Mouse (Mus musculus): ENCODE measurements at regions not wholly inside any gene's neighbourhood (a gene's known extent, or its start where the extent isn't known, plus 50 kb on each side); places are given as distances from the start of the nearest gene placed in this dataset.

DNA sequence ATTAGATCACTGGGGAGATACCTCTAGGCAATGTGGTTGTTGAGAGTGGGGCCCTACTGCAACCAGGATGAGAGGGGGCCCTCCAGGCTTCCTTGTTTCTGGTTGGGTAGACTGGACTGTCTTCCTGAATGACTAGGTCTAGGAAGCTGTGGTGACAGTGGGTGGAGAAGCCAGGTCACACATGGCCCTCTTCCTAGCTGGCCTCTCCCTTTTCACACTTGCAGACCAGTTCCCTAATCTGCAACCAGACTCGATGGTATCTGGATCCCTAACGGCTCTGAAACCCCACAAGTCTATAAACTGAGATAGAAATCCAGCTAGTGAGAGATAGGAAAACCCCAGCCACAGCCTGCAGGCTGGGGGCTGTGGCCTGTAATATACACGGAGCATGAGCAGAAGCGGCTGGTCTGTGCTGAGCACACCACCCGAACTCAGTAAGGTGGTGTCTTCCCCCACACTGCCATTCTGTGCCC lies 87.8 kb downstream of the Cpn2 start:
- no peak overlapping the region for H3K4me3 ChIP-seq (replicated peaks; ENCODE audit: insufficient read depth, low read depth, low read length)
- 92% methylated on average over 5 of the region's 5 CpGs for WGBS
- H3K27ac ChIP-seq (ENCODE audit: insufficient read depth, low read length), result no peak overlapping the region
- DNase-seq, result no peak
- no peak for TF ChIP-seq CTCF (IDR thresholded peaks at IDR 0.05; ENCODE audit: borderline replicate concordance, insufficient read depth, low read depth, low read length)
- no peak for TF ChIP-seq POLR2A (IDR thresholded peaks at IDR 0.05; ENCODE audit: borderline replicate concordance, insufficient read depth, low read length)
- no peaks in the 10 kb centered on the region for H3K27me3 ChIP-seq (ENCODE audit: control insufficient read depth, insufficient read depth, low read length)
- no peaks in the 10 kb centered on the region; the same call in 1 of the 2 replicates for H3K4me1 ChIP-seq (ENCODE audit: control insufficient read depth, insufficient read depth, low read length)

DNA sequence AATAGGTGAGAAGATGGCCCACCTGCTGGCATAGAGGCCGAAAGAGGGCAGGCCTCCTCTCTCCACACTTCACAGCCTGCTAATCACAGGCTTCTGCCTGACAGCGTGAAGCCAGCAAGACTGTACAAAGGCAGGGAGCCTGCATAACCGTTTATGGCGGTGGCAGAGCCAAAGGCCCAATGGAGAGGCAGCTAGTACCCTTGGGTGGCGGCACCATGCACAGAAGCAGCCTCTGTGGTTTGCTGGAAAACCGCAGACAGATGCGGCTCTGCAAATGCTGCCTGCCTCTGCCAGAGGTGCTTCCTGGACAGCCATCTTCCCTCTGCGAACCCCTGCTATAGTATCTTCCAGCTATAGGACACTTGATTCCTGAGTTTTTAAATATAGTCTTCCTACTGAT lies 86.2 kb downstream of the Cpn2 start:
- no peak for DNase-seq
- Histone ChIP-seq H3K27me3 (ENCODE audit: control insufficient read depth, insufficient read depth, low read length) (no peaks in the 10 kb centered on the region), H3K4me1 (ENCODE audit: control insufficient read depth, insufficient read depth, low read length) (peaks cover 3% of the 10 kb centered on the region; the same call in 1 of the 2 replicates), H3K4me3 (replicated peaks; ENCODE audit: insufficient read depth, low read depth, low read length) (no peak overlapping the region), H3K27ac (ENCODE audit: insufficient read depth, low read length) (no peak overlapping the region)
- TF ChIP-seq CTCF (IDR thresholded peaks at IDR 0.05; ENCODE audit: borderline replicate concordance, insufficient read depth, low read depth, low read length) (no peak), POLR2A (IDR thresholded peaks at IDR 0.05; ENCODE audit: borderline replicate concordance, insufficient read depth, low read length) (no peak)
- 72% methylated on average over 8 of the region's 8 CpGs for WGBS

GRCm38 (mm10) chr16:30184591-30185265 lies 82.6 kb downstream of the Cpn2 start:
- no peaks in the 10 kb centered on the region for H3K27me3 ChIP-seq (ENCODE audit: control insufficient read depth, insufficient read depth, low read length)
- TF ChIP-seq POLR2A (IDR thresholded peaks at IDR 0.05; ENCODE audit: borderline replicate concordance, insufficient read depth, low read length) (no peak), CTCF (IDR thresholded peaks at IDR 0.05; ENCODE audit: borderline replicate concordance, insufficient read depth, low read depth, low read length) (no peak)
- H3K4me3 ChIP-seq (replicated peaks; ENCODE audit: insufficient read depth, low read depth, low read length), result no peak overlapping the region
- WGBS, result 51% methylated on average over 18 of the region's 18 CpGs
- H3K27ac ChIP-seq (ENCODE audit: insufficient read depth, low read length), result no peak overlapping the region
- H3K4me1 ChIP-seq (ENCODE audit: control insufficient read depth, insufficient read depth, low read length), result peaks cover 18% of the 10 kb centered on the region
- peak in 1 of 2 experiments; percentile 54 for DNase-seq

GRCm38 (mm10) chr16:30185707-30186106 lies 81.6 kb downstream of the Cpn2 start:
- peaks cover 21% of the 10 kb centered on the region for H3K4me1 ChIP-seq (ENCODE audit: control insufficient read depth, insufficient read depth, low read length)
- TF ChIP-seq CTCF (IDR thresholded peaks at IDR 0.05; ENCODE audit: borderline replicate concordance, insufficient read depth, low read depth, low read length), result no peak
- no peak for TF ChIP-seq POLR2A (IDR thresholded peaks at IDR 0.05; ENCODE audit: borderline replicate concordance, insufficient read depth, low read length)
- whole genome bisulfite sequencing, result 85% methylated on average over 7 of the region's 7 CpGs
- DNase-seq, result no peak
- no peak overlapping the region for H3K4me3 ChIP-seq (replicated peaks; ENCODE audit: insufficient read depth, low read depth, low read length)
- no peaks in the 10 kb centered on the region for H3K27me3 ChIP-seq (ENCODE audit: control insufficient read depth, insufficient read depth, low read length)
- no peak overlapping the region for H3K27ac ChIP-seq (ENCODE audit: insufficient read depth, low read length)

DNA sequence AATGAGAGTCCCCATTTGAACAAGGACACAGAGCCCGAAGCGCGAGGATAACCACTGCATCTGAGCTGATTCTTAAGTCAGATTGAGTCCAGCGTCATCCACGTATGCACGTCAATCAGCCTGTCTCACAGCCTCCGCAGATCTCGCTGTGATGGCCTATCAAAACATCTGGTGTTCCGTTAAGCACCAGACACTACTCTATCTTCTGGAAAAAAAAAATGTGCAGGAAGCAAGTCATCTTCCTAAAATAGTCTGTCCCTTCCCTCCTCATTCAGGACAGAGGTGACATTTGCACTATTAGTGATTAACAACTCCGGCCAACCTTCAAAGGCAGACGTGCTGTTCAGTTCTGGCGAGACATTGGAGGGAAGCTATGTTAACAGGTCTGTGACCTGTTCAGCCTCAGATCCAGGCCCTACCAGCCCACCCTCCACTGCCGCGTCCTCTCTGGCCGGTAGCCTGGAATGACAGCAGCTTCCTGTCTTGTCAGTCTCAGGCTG lies 81.0 kb downstream of the Cpn2 start:
- H3K4me3 ChIP-seq (replicated peaks; ENCODE audit: insufficient read depth, low read depth, low read length), result no peak overlapping the region
- no peak for TF ChIP-seq CTCF (IDR thresholded peaks at IDR 0.05; ENCODE audit: borderline replicate concordance, insufficient read depth, low read depth, low read length)
- no peak for TF ChIP-seq POLR2A (IDR thresholded peaks at IDR 0.05; ENCODE audit: borderline replicate concordance, insufficient read depth, low read length)
- peaks cover 21% of the 10 kb centered on the region for H3K4me1 ChIP-seq (ENCODE audit: control insufficient read depth, insufficient read depth, low read length)
- DNase-seq, result no peak
- no peak overlapping the region for H3K27ac ChIP-seq (ENCODE audit: insufficient read depth, low read length)
- H3K27me3 ChIP-seq (ENCODE audit: control insufficient read depth, insufficient read depth, low read length), result no peaks in the 10 kb centered on the region
- 93% methylated on average over 15 of the region's 15 CpGs for WGBS

- TF ChIP-seq CTCF (IDR thresholded peaks at IDR 0.05; ENCODE audit: borderline replicate concordance, insufficient read depth, low read depth, low read length) (no peak), POLR2A (IDR thresholded peaks at IDR 0.05; ENCODE audit: borderline replicate concordance, insufficient read depth, low read length) (no peak)
Observed at GRCm38 (mm10) chr16:30186701-30187270, 80.5 kb downstream of the Cpn2 start.

DNA sequence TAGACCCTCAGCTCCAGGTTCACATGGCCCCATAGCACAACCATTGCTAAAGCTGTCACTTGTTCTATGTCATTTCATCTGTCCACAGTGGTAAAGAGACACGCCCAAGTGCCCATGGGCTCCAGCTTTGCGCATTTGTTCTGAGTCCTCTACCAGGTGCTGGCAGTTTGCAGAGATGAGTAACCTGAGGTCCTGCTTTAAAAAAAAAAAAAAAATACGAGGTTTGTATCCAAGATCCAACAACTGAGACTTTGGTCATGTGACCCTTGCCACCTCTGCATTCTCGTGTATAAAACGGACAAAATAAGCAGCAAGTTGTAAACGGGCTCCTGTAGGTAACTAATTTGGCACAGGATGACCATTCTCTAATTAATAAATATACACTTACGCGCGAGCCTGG lies 79.9 kb downstream of the Cpn2 start:
- no peak for TF ChIP-seq CTCF (IDR thresholded peaks at IDR 0.05; ENCODE audit: borderline replicate concordance, insufficient read depth, low read depth, low read length)
- TF ChIP-seq POLR2A (IDR thresholded peaks at IDR 0.05; ENCODE audit: borderline replicate concordance, insufficient read depth, low read length), result no peak
- peak overlapping the region; percentile 32 for H3K4me3 ChIP-seq (replicated peaks; ENCODE audit: insufficient read depth, low read depth, low read length)
- 34% methylated on average over 9 of the region's 9 CpGs for WGBS
- no peak for DNase-seq
- no peaks in the 10 kb centered on the region for H3K27me3 ChIP-seq (ENCODE audit: control insufficient read depth, insufficient read depth, low read length)
- no peak overlapping the region for H3K27ac ChIP-seq (ENCODE audit: insufficient read depth, low read length)
- peaks cover 21% of the 10 kb centered on the region for H3K4me1 ChIP-seq (ENCODE audit: control insufficient read depth, insufficient read depth, low read length)

More at GRCm38 (mm10) chr16:30186701-30187270, 80.5 kb downstream of the Cpn2 start:
- 82% methylated on average over 10 of the region's 10 CpGs for whole genome bisulfite sequencing
- Histone ChIP-seq H3K4me3 (replicated peaks; ENCODE audit: insufficient read depth, low read depth, low read length) (no peak overlapping the region), H3K27me3 (ENCODE audit: control insufficient read depth, insufficient read depth, low read length) (no peaks in the 10 kb centered on the region), H3K27ac (ENCODE audit: insufficient read depth, low read length) (no peak overlapping the region), H3K4me1 (ENCODE audit: control insufficient read depth, insufficient read depth, low read length) (peaks cover 21% of the 10 kb centered on the region)
- peak in 1 of 2 experiments; percentile 32 for DNase-seq
